Mouse (Mus musculus) heart, embryonic 12.5 days (tissue): ENCODE data around the gene Smyd3. TPM values are rescaled to one million over a fixed set of nuclear protein-coding genes. Genes with fewer than 3 reads are reported as not detected.
A peak's percentile ranks its signal among the peaks of the same experiment; 100 is the strongest.

ENCODE experiments used
- ATAC-seq: fragments of 200-750 bp; cut with Nextera tagmentation; 2 replicates; pipeline ENCODE4 v1.8.0; 2017; ENCODE audit warnings: moderate TSS enrichment, moderate library complexity; ENCODE audit not compliant: insufficient number of reproducible peaks, low FRiP score
- H3K27ac ChIP-seq: fragments of 300-500 bp; sonication (generic); 2 replicates; pipeline ENCODE4 v1.5.1; 2016; ENCODE audit warnings: mild to moderate bottlenecking, moderate library complexity; ENCODE audit not compliant: poor library complexity, severe bottlenecking
- H3K27me3 ChIP-seq: fragments of 300-500 bp; sonication (generic); replicated peaks from 2 replicates; pipeline ENCODE4 v1.6.1; 2016; ENCODE audit warnings: mild to moderate bottlenecking, moderate library complexity
- H3K36me3 ChIP-seq: fragments of 300-500 bp; sonication (generic); 2 replicates; pipeline ENCODE4 v1.6.1; 2016; ENCODE audit warnings: mild to moderate bottlenecking, moderate library complexity
- H3K4me1 ChIP-seq: fragments of 300-500 bp; sonication (generic); replicated peaks from 2 replicates; pipeline ENCODE4 v1.6.1; 2016; ENCODE audit warnings: mild to moderate bottlenecking
- H3K4me2 ChIP-seq: fragments of 300-500 bp; sonication (generic); 2 replicates; pipeline ENCODE4 v1.6.1; 2016; ENCODE audit warnings: mild to moderate bottlenecking, moderate library complexity
- H3K4me3 ChIP-seq: fragments of 300-500 bp; sonication (generic); 2 replicates; pipeline ENCODE4 v1.5.1; 2016; ENCODE audit warnings: mild to moderate bottlenecking
- H3K9ac ChIP-seq: fragments of 300-500 bp; sonication (generic); 2 replicates; pipeline ENCODE4 v1.6.1; 2016; ENCODE audit warnings: mild to moderate bottlenecking, moderate library complexity
- H3K9me3 ChIP-seq: fragments of 300-500 bp; sonication (generic); replicated peaks from 2 replicates; pipeline ENCODE4 v1.6.1; 2016; ENCODE audit warnings: mild to moderate bottlenecking, moderate library complexity
- WGBS: fragments of 180-500 bp; shearing (Covaris S2); methylation state at CpG from one replicate; pipeline ENCODE4 v1.1.7; 2016; 5-methylcytosine and 5-hydroxymethylcytosine counted together
- polyA plus RNA-seq: library from polyadenylated mRNA; unstranded; fragments of >200 nt; fragmentation: Nextera tagmentation; extraction: Ambion mirVana; gene quantifications from 2 replicates; pipeline ENCODE4 v1.2.1, GENCODE M21; 2016

The Smyd3 gene
- polyA plus RNA-seq, 1 experiment from 2014 or later, result 12.2 TPM

DNA sequence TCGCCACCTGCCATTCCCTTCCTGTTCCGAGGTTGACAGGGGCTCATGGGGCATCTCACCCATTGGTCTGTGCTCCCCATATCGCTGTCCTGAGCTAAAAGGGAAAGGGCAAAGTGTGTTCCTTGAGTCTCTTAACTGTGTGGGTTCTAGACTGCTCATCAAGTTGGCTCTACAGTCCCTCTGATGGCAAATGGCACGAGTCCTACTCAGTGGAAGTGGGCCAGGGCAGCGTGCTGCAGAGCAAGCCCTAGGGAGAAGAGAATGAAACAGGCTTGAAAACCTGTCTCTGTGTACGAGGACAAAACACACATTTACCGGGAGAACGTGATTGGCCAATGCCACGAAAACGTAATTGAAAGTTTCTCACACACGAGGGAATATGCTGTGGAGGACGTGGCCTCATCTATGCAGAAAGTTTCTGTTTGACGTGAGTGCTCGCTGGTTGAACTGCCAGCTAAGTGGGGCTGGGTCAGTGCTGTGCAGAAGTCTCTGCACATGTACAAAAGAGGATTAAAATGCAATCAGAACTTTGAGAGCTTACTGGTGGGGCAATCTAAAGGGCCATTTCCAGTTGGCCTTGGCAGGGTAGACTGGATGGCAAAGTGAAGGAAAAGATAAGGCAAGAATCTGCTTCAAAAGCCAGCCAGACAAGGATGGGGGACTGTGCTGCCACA lies 476.5 kb downstream of the Smyd3 start:
- Histone ChIP-seq H3K27me3 (no peaks in the 10 kb centered on the region), H3K4me3 (no peak overlapping the region), H3K9me3 (no peaks in the 10 kb centered on the region), H3K27ac (peak overlapping the region; percentile 90), H3K4me1 (peaks cover 38% of the 10 kb centered on the region), H3K9ac (no peak overlapping the region; the same call in 1 of the 2 replicates), H3K4me2 (0 out of 2 replicates have a peak overlapping the region, but pooled peaks have one; percentile 4), H3K36me3 (no peaks in the 10 kb centered on the region)
- peak; percentile 54; the same call in 1 of the 2 replicates for ATAC-seq
- WGBS, result 65% methylated on average over 14 of the region's 14 CpGs

DNA sequence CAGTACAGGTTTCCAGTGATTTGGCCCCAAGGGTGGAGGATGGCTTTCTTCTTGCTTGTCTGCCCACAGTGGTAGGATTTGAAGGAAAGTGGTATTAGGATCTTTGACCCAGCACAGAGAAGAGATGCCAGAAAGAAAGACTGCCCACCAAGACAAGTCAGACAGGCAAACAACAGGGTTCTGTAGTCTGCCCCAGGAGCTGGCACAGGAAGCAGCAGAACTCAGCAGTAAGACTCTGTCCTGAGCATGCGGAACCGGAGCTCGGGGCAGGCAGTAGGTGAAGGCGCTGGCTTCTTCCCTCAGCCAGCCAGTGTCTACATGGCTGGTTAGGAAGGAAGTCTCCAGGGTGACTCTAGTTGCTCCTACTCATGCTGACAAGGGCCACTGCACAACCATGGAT lies 479.0 kb downstream of the Smyd3 start:
- no peak overlapping the region for H3K9ac ChIP-seq
- WGBS, result 91% methylated on average over 4 of the region's 4 CpGs

DNA sequence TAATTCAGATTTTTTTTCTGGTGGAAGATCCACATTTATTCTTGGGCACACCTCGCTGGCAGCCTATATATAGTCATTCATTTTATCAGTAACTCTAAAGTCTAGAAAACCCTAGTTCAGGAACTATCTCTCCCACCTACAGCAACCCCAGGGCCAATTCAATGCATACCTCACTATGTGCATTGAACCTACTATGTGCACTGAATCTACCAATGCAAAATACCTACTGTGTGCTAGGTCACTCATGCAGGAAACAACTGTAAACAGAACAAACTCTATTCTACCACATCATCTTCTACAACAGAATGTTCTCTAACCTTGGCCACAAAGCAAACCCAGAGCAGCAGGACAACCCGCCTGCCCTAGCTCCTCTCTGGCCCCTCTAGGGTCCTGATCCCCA lies 484.9 kb downstream of the Smyd3 start:
- Histone ChIP-seq H3K9ac (no peak overlapping the region), H3K27me3 (no peaks in the 10 kb centered on the region), H3K4me2 (no peak overlapping the region), H3K27ac (no peak overlapping the region), H3K36me3 (no peaks in the 10 kb centered on the region), H3K4me1 (peaks cover 9% of the 10 kb centered on the region; the same call in 1 of the 2 replicates), H3K4me3 (no peak overlapping the region), H3K9me3 (no peaks in the 10 kb centered on the region)
- 90% methylated on average over 2 of the region's 2 CpGs for WGBS
- no peak for ATAC-seq

More for the DNA sequence above, 479.0 kb downstream of the Smyd3 start:
- H3K9me3 ChIP-seq, result no peaks in the 10 kb centered on the region
- peaks cover 39% of the 10 kb centered on the region for H3K4me1 ChIP-seq
- no peaks in the 10 kb centered on the region for H3K36me3 ChIP-seq
- H3K4me2 ChIP-seq, result no peak overlapping the region
- H3K4me3 ChIP-seq, result no peak overlapping the region
- no peak for ATAC-seq
- no peaks in the 10 kb centered on the region for H3K27me3 ChIP-seq
- H3K27ac ChIP-seq, result no peak overlapping the region

DNA sequence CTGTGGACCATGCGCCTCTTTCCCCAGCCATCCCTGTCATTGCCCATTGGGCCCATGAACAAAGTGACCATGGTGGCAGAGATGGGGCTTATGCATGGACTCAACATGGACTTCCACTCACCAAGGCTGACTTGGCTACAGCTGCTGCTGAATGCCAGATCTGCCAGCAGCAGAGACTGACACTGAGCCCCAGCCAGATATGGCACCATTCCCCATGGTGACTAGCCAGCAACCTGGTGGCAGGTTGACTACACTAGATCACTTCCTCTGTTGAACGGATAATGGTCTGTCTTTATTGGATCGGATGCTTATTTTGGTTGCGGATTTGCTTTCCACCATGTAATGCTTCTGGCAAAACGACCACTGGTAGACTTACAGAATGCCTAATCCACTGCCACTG lies 486.3 kb downstream of the Smyd3 start:
- Histone ChIP-seq H3K27ac (no peak overlapping the region), H3K4me1 (peaks cover 9% of the 10 kb centered on the region; the same call in 1 of the 2 replicates), H3K9ac (no peak overlapping the region), H3K27me3 (no peaks in the 10 kb centered on the region), H3K9me3 (no peaks in the 10 kb centered on the region), H3K36me3 (no peaks in the 10 kb centered on the region), H3K4me2 (no peak overlapping the region), H3K4me3 (no peak overlapping the region)
- 93% methylated on average over 5 of the region's 5 CpGs for WGBS
- no peak for ATAC-seq

DNA sequence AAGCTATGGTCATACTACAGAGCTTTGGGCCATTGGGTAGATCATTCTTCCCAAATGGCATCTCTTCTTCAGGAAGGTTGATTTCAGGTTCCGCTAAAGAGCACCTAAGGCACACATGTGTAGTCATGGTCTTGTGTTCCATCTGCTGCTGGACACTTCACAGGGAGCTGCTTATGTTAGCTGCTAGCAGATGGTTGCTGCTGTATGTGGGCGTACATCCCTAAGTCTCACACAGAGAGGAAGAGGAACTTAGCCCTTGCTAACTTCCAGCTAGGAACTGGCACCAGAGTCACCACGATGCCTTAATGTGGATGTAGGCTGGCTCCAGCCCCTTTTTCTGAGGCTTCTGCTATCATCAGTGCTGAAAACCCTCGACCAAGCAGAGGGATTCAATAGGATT lies 491.2 kb downstream of the Smyd3 start:
- no peak overlapping the region for H3K4me3 ChIP-seq
- no peaks in the 10 kb centered on the region for H3K36me3 ChIP-seq
- H3K9ac ChIP-seq, result no peak overlapping the region
- peaks cover 16% of the 10 kb centered on the region for H3K4me1 ChIP-seq
- H3K27me3 ChIP-seq, result no peaks in the 10 kb centered on the region
- 90% methylated on average over 4 of the region's 4 CpGs for WGBS
- no peak overlapping the region for H3K27ac ChIP-seq
- no peak for ATAC-seq
- H3K9me3 ChIP-seq, result no peaks in the 10 kb centered on the region
- no peak overlapping the region for H3K4me2 ChIP-seq

DNA sequence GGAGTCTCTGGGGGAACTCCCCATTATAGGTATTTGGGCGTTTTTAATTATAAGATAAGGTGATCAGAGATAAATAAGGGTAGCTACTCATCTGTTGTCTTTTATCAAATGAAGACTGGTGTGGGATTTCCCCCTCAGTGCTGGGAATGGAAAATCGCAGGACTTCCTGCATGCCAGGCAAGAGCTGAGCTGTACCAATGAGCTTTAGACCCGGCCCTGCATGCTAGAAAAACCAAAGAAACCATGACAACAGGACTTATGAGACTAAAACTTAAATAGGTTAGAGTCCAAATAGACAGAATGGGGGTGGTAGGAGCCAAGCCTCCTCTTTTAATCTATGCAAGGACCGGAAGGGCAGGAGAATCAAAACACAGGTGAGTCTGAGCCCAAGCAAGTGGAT lies 492.7 kb downstream of the Smyd3 start:
- Histone ChIP-seq H3K36me3 (no peaks in the 10 kb centered on the region), H3K4me2 (no peak overlapping the region), H3K27me3 (no peaks in the 10 kb centered on the region), H3K4me3 (no peak overlapping the region), H3K9ac (no peak overlapping the region), H3K4me1 (peaks cover 16% of the 10 kb centered on the region), H3K9me3 (no peaks in the 10 kb centered on the region), H3K27ac (no peak overlapping the region)
- ATAC-seq, result no peak; the same call in 1 of the 2 replicates
- WGBS, result 74% methylated on average over 4 of the region's 4 CpGs

DNA sequence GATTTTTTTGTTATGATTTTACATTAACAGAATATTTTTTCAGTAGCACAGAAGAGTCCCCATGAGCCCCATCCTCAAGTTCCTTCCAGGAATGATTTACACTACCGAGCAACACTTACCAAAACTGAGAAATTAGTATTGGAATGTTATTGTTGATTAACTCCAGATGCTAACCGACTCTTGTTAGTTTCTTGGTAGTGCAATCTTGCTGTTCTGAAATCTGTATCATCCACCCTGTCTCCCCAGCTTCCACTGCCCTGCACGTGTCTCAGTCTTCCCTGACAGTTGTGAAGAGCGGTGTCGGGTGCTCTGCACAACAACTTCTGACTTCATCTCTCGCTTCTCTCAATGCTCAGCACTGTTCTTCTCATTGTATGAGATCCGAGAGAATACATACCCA lies 494.4 kb downstream of the Smyd3 start:
- H3K9me3 ChIP-seq, result no peaks in the 10 kb centered on the region
- 77% methylated on average over 7 of the region's 7 CpGs for WGBS

DNA sequence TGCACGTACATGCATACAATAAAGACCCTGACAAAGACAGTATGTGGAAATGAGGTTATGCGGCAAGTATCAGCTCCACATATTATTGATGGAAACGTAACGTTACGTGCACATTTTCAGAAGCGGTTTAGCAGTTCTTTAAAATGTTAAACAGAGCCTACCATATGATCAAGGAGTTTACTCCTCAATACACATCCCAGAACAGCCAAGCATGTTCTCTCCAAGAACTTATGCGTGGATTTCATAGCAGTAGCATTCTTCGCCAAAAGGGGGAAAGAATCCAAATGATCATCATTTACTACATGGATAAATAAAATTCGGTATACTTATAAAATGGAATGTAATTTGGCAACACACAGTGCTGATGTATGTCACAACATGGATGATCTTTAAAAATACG lies 500.4 kb downstream of the Smyd3 start:
- ATAC-seq, result no peak
- no peaks in the 10 kb centered on the region for H3K9me3 ChIP-seq
- WGBS, result 90% methylated on average over 10 of the region's 10 CpGs
- no peaks in the 10 kb centered on the region for H3K27me3 ChIP-seq
- H3K4me3 ChIP-seq, result no peak overlapping the region
- no peaks in the 10 kb centered on the region for H3K36me3 ChIP-seq
- H3K27ac ChIP-seq, result no peak overlapping the region
- H3K9ac ChIP-seq, result no peak overlapping the region
- peaks cover 8% of the 10 kb centered on the region for H3K4me1 ChIP-seq
- H3K4me2 ChIP-seq, result no peak overlapping the region

More for the DNA sequence above, 494.4 kb downstream of the Smyd3 start:
- no peaks in the 10 kb centered on the region for H3K27me3 ChIP-seq
- no peak overlapping the region for H3K27ac ChIP-seq
- no peak overlapping the region for H3K9ac ChIP-seq
- H3K4me3 ChIP-seq, result no peak overlapping the region
- H3K36me3 ChIP-seq, result no peaks in the 10 kb centered on the region
- no peak for ATAC-seq
- peaks cover 16% of the 10 kb centered on the region for H3K4me1 ChIP-seq
- H3K4me2 ChIP-seq, result no peak overlapping the region

DNA sequence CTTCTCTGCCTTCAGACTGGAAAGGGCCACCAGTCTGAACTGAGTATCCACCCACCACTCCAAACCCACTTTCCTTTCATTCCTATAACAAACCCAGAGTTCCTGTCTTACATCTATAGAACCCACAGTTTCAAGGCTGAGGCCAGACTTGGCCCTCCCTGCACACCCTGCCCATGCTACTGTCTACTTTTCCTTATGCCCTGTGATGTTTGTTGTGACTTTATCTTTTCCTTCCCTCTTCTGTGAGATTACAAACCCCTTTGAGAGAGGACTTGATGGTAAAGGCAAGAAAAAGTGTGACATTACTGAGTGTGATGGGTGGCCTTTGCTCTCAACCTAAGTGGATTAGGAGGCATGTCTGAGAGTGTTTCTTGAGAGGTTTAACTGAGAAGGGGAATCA lies 504.8 kb downstream of the Smyd3 start:
- no peak overlapping the region for H3K4me2 ChIP-seq
- no peak for ATAC-seq
- H3K4me3 ChIP-seq, result no peak overlapping the region
- H3K9me3 ChIP-seq, result no peaks in the 10 kb centered on the region
- no peaks in the 10 kb centered on the region for H3K27me3 ChIP-seq
- H3K4me1 ChIP-seq, result peaks cover 25% of the 10 kb centered on the region
- H3K36me3 ChIP-seq, result no peaks in the 10 kb centered on the region
- no peak overlapping the region for H3K9ac ChIP-seq
- no peak overlapping the region for H3K27ac ChIP-seq

DNA sequence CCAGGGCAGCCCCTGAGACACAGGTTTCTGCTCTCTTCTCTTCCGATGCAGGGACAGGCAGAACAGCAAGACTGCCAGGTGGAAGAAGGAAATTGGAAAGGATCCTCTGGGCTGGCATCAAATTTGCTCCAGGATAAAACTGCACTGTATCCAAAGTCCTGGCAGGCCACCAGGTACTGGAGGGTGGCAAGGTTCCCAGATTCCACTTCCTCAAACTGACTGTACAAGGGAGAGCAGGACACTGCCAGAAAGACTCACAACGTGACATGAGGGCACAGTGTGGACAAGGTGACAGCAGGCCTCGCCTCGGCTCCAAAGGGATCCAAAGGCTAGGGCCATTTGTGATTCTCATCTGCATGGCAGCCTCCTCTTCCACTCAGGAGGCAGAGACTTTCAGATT lies 505.6 kb downstream of the Smyd3 start:
- no peak for ATAC-seq
- Histone ChIP-seq H3K27me3 (no peaks in the 10 kb centered on the region), H3K9me3 (no peaks in the 10 kb centered on the region), H3K4me1 (peaks cover 25% of the 10 kb centered on the region), H3K9ac (no peak overlapping the region), H3K27ac (no peak overlapping the region), H3K4me2 (no peak overlapping the region), H3K4me3 (no peak overlapping the region), H3K36me3 (no peaks in the 10 kb centered on the region)
- 68% methylated on average over 4 of the region's 4 CpGs for WGBS

DNA sequence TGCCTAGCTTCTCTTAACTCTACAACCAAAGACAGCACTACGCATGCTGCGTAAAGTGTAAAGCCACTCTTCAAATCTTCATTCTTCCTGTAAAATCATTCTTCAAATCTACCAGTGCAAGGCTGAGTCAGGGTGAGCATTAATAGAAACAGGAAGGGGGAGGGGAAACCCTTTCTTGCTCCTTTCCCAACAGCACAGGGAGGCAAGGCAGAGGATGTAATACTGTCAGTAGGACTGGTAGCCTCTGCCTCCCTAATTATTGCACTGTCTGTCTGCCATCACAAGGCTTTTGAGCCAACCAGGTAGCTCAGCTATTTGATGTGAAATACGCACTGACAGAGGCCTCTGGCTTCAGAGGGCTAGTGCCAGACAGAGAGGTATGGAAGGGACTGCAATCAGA lies 507.1 kb downstream of the Smyd3 start:
- ATAC-seq, result no peak
- Histone ChIP-seq H3K4me2 (no peak overlapping the region), H3K27me3 (no peaks in the 10 kb centered on the region), H3K9me3 (no peaks in the 10 kb centered on the region), H3K4me1 (peaks cover 20% of the 10 kb centered on the region), H3K9ac (no peak overlapping the region), H3K27ac (no peak overlapping the region), H3K36me3 (no peaks in the 10 kb centered on the region), H3K4me3 (no peak overlapping the region)
- 87% methylated on average over 3 of the region's 3 CpGs for WGBS

DNA sequence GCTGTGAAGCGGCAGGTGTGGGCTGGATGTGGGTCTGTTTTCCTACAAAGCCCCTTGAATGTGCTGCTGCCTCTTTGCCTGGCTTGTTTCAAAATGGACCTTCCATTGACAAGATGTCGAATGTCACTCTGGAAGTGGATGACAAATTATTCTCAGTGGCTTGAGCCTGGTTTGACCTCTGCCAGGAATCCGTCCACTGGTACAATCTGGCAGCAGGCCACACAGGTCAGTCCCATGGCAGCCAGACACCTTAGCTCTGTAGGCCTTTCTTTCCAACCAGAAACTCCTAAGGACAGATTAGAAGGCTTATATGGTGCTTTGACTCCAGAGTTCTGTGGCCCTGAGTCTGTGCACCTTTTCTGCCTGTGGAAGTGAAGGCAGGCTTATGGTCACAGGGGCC lies 507.9 kb downstream of the Smyd3 start:
- WGBS, result 59% methylated on average over 3 of the region's 3 CpGs
- H3K27me3 ChIP-seq, result no peaks in the 10 kb centered on the region
- no peaks in the 10 kb centered on the region for H3K9me3 ChIP-seq
- peaks cover 20% of the 10 kb centered on the region for H3K4me1 ChIP-seq
- H3K4me3 ChIP-seq, result no peak overlapping the region
- no peak overlapping the region for H3K9ac ChIP-seq
- H3K36me3 ChIP-seq, result no peaks in the 10 kb centered on the region
- H3K4me2 ChIP-seq, result no peak overlapping the region
- ATAC-seq, result no peak
- H3K27ac ChIP-seq, result no peak overlapping the region
